Mouse (Mus musculus) kidney, embryonic 14.5 days (tissue): ENCODE measurements around the gene Rhbdf2. TPM values are rescaled to one million over a fixed set of nuclear protein-coding genes. Genes with fewer than 3 reads are reported as not detected.

Experiments
- ATAC-seq: fragments of 200-750 bp; cut with Nextera tagmentation; 2 replicates; pipeline ENCODE4 v1.8.0; 2017; ENCODE audit warnings: moderate number of reproducible peaks, mild to moderate bottlenecking, moderate TSS enrichment, moderate library complexity; ENCODE audit not compliant: low FRiP score, low TSS enrichment
- H3K27ac ChIP-seq: fragments of 300-500 bp; sonication (generic); 2 replicates; pipeline ENCODE4 v1.5.1; 2014; ENCODE audit warnings: low read depth, mild to moderate bottlenecking, low read length, moderate library complexity, mixed read lengths
- H3K27me3 ChIP-seq: fragments of 300-500 bp; sonication (generic); 2 replicates; pipeline ENCODE4 v1.6.1; 2014; ENCODE audit warnings: mild to moderate bottlenecking, low read length; ENCODE audit not compliant: control insufficient read depth, insufficient read depth
- H3K36me3 ChIP-seq: fragments of 300-500 bp; sonication (generic); 2 replicates; pipeline ENCODE4 v1.6.1; 2014; ENCODE audit warnings: low read length, mixed read lengths; ENCODE audit not compliant: control insufficient read depth, insufficient read depth
- H3K4me1 ChIP-seq: fragments of 300-500 bp; sonication (generic); 2 replicates; pipeline ENCODE4 v1.6.1; 2014; ENCODE audit warnings: low read length, mixed read lengths; ENCODE audit not compliant: control insufficient read depth, insufficient read depth
- H3K4me2 ChIP-seq: fragments of 300-500 bp; sonication (generic); replicated peaks from 2 replicates; pipeline ENCODE4 v1.6.1; 2014; ENCODE audit warnings: low read depth, mild to moderate bottlenecking, low read length
- H3K4me3 ChIP-seq: fragments of 300-500 bp; sonication (generic); 2 replicates; pipeline ENCODE4 v1.5.1; 2014; ENCODE audit warnings: mild to moderate bottlenecking, low read length
- H3K9ac ChIP-seq: fragments of 300-500 bp; sonication (generic); 2 replicates; pipeline ENCODE4 v1.6.1; 2014; ENCODE audit warnings: low read depth, mild to moderate bottlenecking, low read length, moderate library complexity
- H3K9me3 ChIP-seq: fragments of 300-500 bp; sonication (generic); 2 replicates; pipeline ENCODE4 v1.6.1; 2016; ENCODE audit warnings: low read length; ENCODE audit not compliant: control insufficient read depth
- WGBS: fragments of 180-500 bp; shearing (Covaris S2); extraction: QIAGEN DNeasy Blood & Tissue Kit; methylation state at CpG from one replicate; pipeline ENCODE4 v1.1.7; 2014; 5-methylcytosine and 5-hydroxymethylcytosine counted together
- polyA plus RNA-seq: library from polyadenylated mRNA; unstranded; fragments of >200 nt; fragmentation: Nextera tagmentation; extraction: Ambion mirVana; gene quantifications from 2 replicates; pipeline ENCODE4 v1.2.1, GENCODE M21; 2014

Rhbdf2 gene
- polyA plus RNA-seq, 1 experiment from 2014 or later = 7.2 TPM

DNA sequence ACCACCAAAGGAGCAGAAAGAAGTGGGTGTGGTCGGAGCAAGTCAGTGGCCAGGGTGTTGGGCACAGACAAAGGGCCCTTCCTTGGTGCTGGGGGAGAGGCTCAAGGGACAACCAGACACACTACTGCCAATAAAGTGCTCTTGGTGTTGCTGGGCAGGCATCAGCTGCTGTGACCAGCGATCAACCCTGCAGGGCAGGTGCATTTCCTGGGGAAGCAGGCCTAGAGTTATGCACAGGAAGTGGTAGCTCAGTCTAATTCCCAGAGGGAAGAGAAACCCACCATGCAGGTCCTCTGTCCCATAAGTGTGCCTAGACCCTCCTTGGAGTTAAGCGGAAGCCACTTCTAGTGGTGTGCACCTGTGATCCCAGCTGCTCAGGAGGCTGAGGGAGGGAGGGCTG is 19.1 kb downstream of the Rhbdf2 start:
- peaks cover 20% of the 10 kb centered on the region for H3K36me3 ChIP-seq
- H3K27me3 ChIP-seq = no peaks in the 10 kb centered on the region
- no peak for ATAC-seq
- H3K9ac ChIP-seq = no peak overlapping the region
- 87% methylated on average over 3 of the region's 3 CpGs for WGBS
- no peak overlapping the region for H3K27ac ChIP-seq
- no peak overlapping the region for H3K4me2 ChIP-seq
- H3K4me3 ChIP-seq = no peak overlapping the region
- no peaks in the 10 kb centered on the region for H3K4me1 ChIP-seq
- no peaks in the 10 kb centered on the region for H3K9me3 ChIP-seq

DNA sequence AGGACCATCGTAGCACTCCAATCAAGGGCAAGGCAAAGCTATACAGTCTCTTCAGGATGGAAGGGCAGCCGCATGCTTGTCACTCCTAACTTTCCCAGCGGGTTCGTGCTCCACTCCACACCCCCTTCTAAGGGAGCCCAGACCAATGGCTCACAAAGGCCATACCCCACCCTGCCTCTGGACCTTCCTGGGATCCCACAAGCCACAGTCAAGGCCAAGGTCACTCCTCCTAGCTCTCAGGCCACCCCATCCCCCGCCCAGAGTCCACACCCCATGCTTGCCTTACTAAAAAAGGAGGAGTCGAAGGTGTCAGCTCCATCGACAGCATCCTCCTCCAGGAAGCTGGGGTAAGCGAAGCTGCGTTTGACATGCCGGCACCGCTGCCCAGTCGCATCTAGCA is 22.7 kb downstream of the Rhbdf2 start:
- H3K4me2 ChIP-seq = no peak overlapping the region
- WGBS = 84% methylated on average over 12 of the region's 12 CpGs
- peaks cover 28% of the 10 kb centered on the region for H3K36me3 ChIP-seq
- ATAC-seq = no peak
- no peaks in the 10 kb centered on the region for H3K27me3 ChIP-seq
- H3K9me3 ChIP-seq = no peaks in the 10 kb centered on the region
- H3K4me1 ChIP-seq = no peaks in the 10 kb centered on the region
- no peak overlapping the region for H3K4me3 ChIP-seq
- no peak overlapping the region for H3K27ac ChIP-seq
- no peak overlapping the region for H3K9ac ChIP-seq

DNA sequence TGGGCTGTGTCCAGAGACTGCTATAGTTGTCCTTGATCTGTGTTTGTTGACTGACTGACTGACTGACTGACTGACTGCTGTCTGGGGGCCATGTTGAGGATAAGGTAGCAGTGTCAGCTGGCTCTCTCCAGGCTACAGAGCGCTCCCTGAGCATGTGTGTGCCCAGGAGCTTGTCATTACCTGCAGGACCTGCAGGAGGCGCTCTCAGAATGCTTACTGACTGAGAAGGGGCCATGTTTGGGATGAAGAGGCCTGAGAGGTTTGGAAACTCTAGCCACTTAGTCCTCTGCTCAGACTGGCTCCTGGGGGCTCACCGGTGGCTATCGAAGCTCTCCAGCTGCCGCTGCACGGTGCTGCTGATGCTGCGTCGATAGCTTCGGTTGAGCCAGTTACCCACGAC is 23.5 kb downstream of the Rhbdf2 start:
- no peaks in the 10 kb centered on the region for H3K4me1 ChIP-seq
- H3K27me3 ChIP-seq = no peaks in the 10 kb centered on the region
- WGBS = 92% methylated on average over 10 of the region's 10 CpGs
- H3K27ac ChIP-seq = no peak overlapping the region
- H3K36me3 ChIP-seq = peaks cover 32% of the 10 kb centered on the region
- ATAC-seq = no peak
- no peak overlapping the region for H3K9ac ChIP-seq
- H3K4me3 ChIP-seq = no peak overlapping the region
- no peaks in the 10 kb centered on the region for H3K9me3 ChIP-seq
- no peak overlapping the region for H3K4me2 ChIP-seq

DNA sequence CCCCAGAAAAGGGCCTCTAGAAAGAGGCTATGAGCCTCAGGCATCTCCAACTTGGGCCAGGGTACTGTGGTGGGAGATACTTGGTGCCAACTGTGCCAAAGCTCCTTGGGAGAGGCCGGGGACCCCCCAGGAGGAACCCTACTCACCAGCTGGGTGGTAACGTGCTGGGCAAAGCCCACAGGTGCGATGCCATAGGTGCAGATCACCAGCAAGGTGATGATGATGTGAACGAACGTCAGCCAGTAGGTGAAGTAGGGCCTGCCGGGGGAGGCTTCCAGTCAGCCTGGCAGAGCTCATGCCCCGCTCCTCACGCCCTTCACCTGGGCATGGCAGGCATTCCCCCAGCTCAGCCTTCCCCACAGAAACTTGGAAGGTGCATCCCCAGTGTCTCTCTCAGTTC is 24.8 kb downstream of the Rhbdf2 start:
- Histone ChIP-seq H3K9ac (no peak overlapping the region), H3K9me3 (no peaks in the 10 kb centered on the region), H3K4me1 (no peaks in the 10 kb centered on the region), H3K27ac (no peak overlapping the region), H3K27me3 (no peaks in the 10 kb centered on the region), H3K4me3 (no peak overlapping the region), H3K4me2 (no peak overlapping the region), H3K36me3 (peaks cover 32% of the 10 kb centered on the region)
- ATAC-seq = no peak
- 88% methylated on average over 8 of the region's 8 CpGs for WGBS

DNA sequence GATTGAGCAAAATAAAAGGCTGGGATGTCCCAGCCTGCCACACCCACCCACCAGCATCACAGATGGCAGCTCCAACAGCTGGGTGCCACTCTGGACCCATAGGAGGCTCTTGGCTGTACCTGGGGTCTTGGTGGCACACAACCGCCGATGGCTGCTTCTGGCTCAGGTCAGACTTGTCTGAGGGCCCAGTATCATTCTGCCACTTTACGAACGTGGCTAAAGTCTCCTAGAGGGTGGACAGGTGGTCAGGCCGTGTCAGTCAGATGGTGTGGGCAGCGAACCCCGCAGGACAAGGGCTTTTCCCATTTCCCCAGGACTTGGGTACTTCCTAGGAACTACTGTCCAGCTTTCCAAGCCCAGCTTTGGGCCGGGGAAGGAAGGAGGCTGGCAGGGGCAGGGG is 25.7 kb downstream of the Rhbdf2 start:
- Histone ChIP-seq H3K27me3 (no peaks in the 10 kb centered on the region), H3K4me2 (no peak overlapping the region), H3K4me3 (no peak overlapping the region), H3K27ac (no peak overlapping the region), H3K4me1 (no peaks in the 10 kb centered on the region), H3K36me3 (peaks cover 29% of the 10 kb centered on the region), H3K9ac (no peak overlapping the region), H3K9me3 (no peaks in the 10 kb centered on the region)
- ATAC-seq = no peak
- WGBS = 91% methylated on average over 8 of the region's 8 CpGs

DNA sequence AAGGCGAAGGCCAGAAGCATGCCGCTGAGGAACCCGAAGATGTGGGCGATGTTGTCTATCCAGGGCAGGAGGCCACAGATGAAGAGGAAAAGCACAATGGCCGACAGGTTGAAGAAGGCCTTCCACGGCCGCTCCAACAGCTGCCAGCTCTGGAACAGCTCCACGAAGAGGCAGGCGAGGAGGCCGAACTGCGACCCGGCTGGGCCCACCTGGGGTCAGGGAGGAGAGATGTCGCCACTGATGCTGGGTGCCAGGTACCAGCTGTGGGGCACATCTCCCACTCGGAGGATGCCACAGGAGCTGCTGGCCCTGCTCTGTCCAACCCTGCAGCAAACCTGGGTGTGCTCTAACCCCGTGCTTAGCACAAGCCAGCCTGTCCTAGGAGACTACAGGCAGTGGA is 27.6 kb downstream of the Rhbdf2 start:
- no peaks in the 10 kb centered on the region for H3K9me3 ChIP-seq
- no peak overlapping the region for H3K4me3 ChIP-seq
- no peaks in the 10 kb centered on the region for H3K27me3 ChIP-seq
- no peak overlapping the region for H3K27ac ChIP-seq
- H3K4me1 ChIP-seq = no peaks in the 10 kb centered on the region
- 92% methylated on average over 15 of the region's 15 CpGs for WGBS
- peaks cover 20% of the 10 kb centered on the region for H3K36me3 ChIP-seq
- H3K9ac ChIP-seq = no peak overlapping the region
- no peak overlapping the region for H3K4me2 ChIP-seq
- no peak for ATAC-seq

DNA sequence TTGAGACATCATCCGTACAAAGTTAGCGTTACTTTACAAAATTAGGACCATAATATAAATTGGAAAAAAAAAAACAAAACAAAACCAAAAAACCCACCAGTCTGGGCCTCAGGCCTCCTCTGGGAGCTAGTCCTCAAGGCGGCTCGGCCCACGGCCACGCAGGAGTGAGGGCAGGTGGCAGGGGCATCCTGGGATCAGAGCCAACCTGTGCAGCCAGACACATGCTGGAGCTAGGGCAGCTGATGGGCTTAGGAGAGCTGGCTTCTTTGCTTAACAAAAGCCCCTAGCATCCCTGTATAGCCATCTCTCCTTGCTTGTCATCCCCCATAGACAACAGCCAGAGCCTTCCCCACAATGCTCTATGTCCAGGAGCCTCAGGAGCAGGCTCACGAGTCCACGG is 28.6 kb downstream of the Rhbdf2 start:
- Histone ChIP-seq H3K27ac (no peak overlapping the region), H3K36me3 (peaks cover 13% of the 10 kb centered on the region), H3K4me2 (no peak overlapping the region), H3K9ac (no peak overlapping the region), H3K27me3 (no peaks in the 10 kb centered on the region), H3K4me1 (no peaks in the 10 kb centered on the region), H3K4me3 (no peak overlapping the region), H3K9me3 (no peaks in the 10 kb centered on the region)
- 88% methylated on average over 8 of the region's 8 CpGs for WGBS
- no peak for ATAC-seq

DNA sequence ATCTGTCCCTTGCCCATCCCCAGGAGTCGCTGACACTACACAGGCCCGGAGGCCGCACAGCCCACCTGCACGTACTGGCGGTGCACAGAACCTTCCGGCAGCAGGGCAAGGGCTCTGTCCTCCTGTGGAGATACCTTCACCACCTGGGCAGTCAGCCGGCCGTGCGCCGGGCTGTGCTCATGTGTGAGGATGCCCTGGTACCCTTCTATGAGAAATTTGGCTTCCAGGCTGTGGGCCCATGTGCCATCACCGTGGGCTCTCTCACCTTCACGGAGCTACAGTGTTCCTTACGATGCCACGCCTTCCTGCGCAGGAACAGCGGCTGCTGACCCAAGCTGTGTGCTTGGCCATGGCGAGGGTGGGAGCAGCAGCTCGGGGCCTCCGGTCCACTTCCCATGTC is 30.1 kb downstream of the Rhbdf2 start:
- ATAC-seq = no peak
- H3K27ac ChIP-seq = no peak overlapping the region
- WGBS = 90% methylated on average over 19 of the region's 19 CpGs
- H3K9me3 ChIP-seq = no peaks in the 10 kb centered on the region
- no peak overlapping the region for H3K4me3 ChIP-seq
- H3K4me2 ChIP-seq = no peak overlapping the region
- H3K9ac ChIP-seq = no peak overlapping the region
- H3K36me3 ChIP-seq = peaks cover 8% of the 10 kb centered on the region
- no peaks in the 10 kb centered on the region for H3K27me3 ChIP-seq
- H3K4me1 ChIP-seq = no peaks in the 10 kb centered on the region

DNA sequence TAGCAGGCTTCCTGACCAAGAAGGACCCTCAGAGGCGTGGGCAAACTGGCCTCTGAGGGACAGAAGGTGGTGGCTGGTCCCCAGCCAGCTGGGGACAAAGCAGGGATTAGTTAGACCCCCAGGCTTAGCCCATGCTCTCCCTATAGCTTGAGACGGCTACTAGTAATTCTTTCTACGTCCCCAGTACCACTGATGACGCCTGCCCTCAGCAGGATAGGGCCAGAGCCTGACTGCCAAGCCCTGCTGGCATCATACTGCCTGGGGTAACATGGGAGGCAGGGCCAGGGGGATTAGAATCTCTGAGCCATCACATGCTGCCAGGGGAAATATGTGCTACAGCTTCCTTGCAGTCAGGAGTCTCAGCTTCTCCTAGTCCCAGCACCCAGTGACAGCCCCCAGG is 33.5 kb downstream of the Rhbdf2 start:
- WGBS = 90% methylated on average over 4 of the region's 4 CpGs
- H3K9me3 ChIP-seq = no peaks in the 10 kb centered on the region
- H3K4me1 ChIP-seq = no peaks in the 10 kb centered on the region
- H3K27ac ChIP-seq = no peak overlapping the region
- H3K4me2 ChIP-seq = no peak overlapping the region
- H3K27me3 ChIP-seq = no peaks in the 10 kb centered on the region
- H3K4me3 ChIP-seq = no peak overlapping the region
- ATAC-seq = no peak
- no peaks in the 10 kb centered on the region; the same call in 1 of the 2 replicates for H3K36me3 ChIP-seq
- no peak overlapping the region for H3K9ac ChIP-seq

DNA sequence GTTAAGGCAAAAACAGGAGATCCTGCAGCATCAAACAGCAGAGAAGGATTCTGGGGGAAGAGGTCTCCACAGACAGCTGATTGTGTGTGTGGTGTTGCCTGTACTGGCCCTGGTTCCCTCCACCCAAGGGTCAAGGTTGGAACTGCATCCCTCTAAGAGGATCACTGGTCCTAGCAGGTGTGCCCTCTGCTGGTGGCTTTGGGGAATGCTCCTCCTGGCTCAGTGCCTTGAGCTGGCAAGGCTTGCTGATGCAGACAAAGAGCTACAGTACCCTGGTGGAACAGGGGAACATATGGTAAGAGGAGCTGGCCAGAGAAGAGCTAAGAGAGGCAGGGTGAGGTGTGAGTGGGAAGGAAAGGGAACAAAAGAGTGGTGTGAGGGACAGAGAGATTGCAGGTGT is 34.4 kb downstream of the Rhbdf2 start:
- H3K4me2 ChIP-seq = no peak overlapping the region
- ATAC-seq = peak; percentile 50
- no peak overlapping the region for H3K4me3 ChIP-seq
- H3K9ac ChIP-seq = no peak overlapping the region
- no peak overlapping the region for H3K27ac ChIP-seq
- no peaks in the 10 kb centered on the region for H3K4me1 ChIP-seq
- H3K36me3 ChIP-seq = no peaks in the 10 kb centered on the region
- H3K9me3 ChIP-seq = no peaks in the 10 kb centered on the region
- 0 out of 2 replicates have a peak, but pooled peaks cover 6% of the 10 kb centered on the region for H3K27me3 ChIP-seq
